Mouse (Mus musculus) heart, postnatal 10 days (tissue): ENCODE results near the gene Oxld1. TPM values are rescaled to one million over a fixed set of nuclear protein-coding genes. Genes with fewer than 3 reads are reported as not detected.
"Not testable (repeated sequence)": the region's sequence is repeated elsewhere in the genome, so short reads cannot be mapped to it uniquely, and the experiment has no call there.

Experiments used
- DNase-seq, 2 experiments: peaks; one replicate each; pipeline ENCODE4 v3.0.0; 2021
- intact Hi-C: fragments of 180-260 bp; cut with DNase I; formaldehyde crosslinking; loops from one replicate; pipeline ENCODE4 v1.15.1; 2025
- total RNA-seq, 2 experiments: library from RNA; stranded (reverse); gene quantifications; 2 replicates each; pipeline ENCODE4 v1.2.3; 2021

The Oxld1 gene
- total RNA-seq, 2 experiments from 2014 or later = 33.5 to 35.2 TPM

GRCm38 (mm10) chr11:120437857-120438385 is 19.9 kb downstream of the Oxld1 start:
- no peak for DNase-seq
- intact Hi-C loops = no loop called here

- intact Hi-C loops = no loop called here
Observed at GRCm38 (mm10) chr11:120437152-120437856, 20.6 kb downstream of the Oxld1 start, which contains the start of gene Nploc4. TSS of gene Nploc4 (minus strand) at chr11:120437708.

GRCm38 (mm10) chr11:120426727-120427126 is 31.1 kb downstream of the Oxld1 start:
- no peak for DNase-seq
- intact Hi-C loops = no loop called here

More at GRCm38 (mm10) chr11:120437152-120437856, 20.6 kb downstream of the Oxld1 start, which contains the start of gene Nploc4:
- peak; percentile 93 to 95 for DNase-seq

- intact Hi-C loops = loop anchor here (2.0 to 5.0 kb wide), 3 partner anchors 41 to 111 kb away; no protein-coding TSS in a partner anchor
- peak; percentile 72 to 76 for DNase-seq
Observed at GRCm38 (mm10) chr11:120423569-120424295, 34.1 kb downstream of the Oxld1 start.

GRCm38 (mm10) chr11:120422651-120423568 is 35.0 kb downstream of the Oxld1 start:
- intact Hi-C loops = loop anchor here (2.0 to 5.0 kb wide), 3 partner anchors 40 to 111 kb away; no protein-coding TSS in a partner anchor

GRCm38 (mm10) chr11:120418592-120418991 is 39.3 kb downstream of the Oxld1 start:
- DNase-seq = no peak
- intact Hi-C loops = no loop called here

More at GRCm38 (mm10) chr11:120422651-120423568, 35.0 kb downstream of the Oxld1 start:
- no peak for DNase-seq

- intact Hi-C loops = no loop called here
- DNase-seq = no peak
Observed at GRCm38 (mm10) chr11:120417852-120418251, 40.0 kb downstream of the Oxld1 start.

GRCm38 (mm10) chr11:120413621-120414020 is 44.2 kb downstream of the Oxld1 start:
- intact Hi-C loops, DNase-seq: not testable (repeated sequence)

Other genes starting within 250 kb of the Oxld1 start
- gene Bahcc1, start 225.1 kb downstream of the Oxld1 start, total RNA-seq = 10 to 100 TPM in 1 of 2 experiments, 1 to 10 TPM in 1; 8.8 to 14.1 TPM
- gene Actg1, start 109.5 kb downstream of the Oxld1 start, total RNA-seq = 100 to 1,000 TPM; 691 to 703 TPM
- gene Fscn2, start 96.5 kb downstream of the Oxld1 start, total RNA-seq = not detected
- 10 to 100 TPM; 21.3 to 24.3 TPM for gene Faap100, start 79.3 kb downstream of the Oxld1 start, total RNA-seq
- gene Nploc4, start 20.4 kb downstream of the Oxld1 start, total RNA-seq = 10 to 100 TPM; 53.9 to 59.6 TPM
- 1 to 10 TPM in 1 of 2 experiments, under 1 TPM in 1; 0.24 to 2.3 TPM for gene Tspan10, start 15.4 kb downstream of the Oxld1 start, total RNA-seq
- under 1 TPM in 1 of 2 experiments, not detected in 1; 0.32 TPM for gene Pde6g, start 4.6 kb downstream of the Oxld1 start, total RNA-seq
- gene Ccdc137, start within 50 bp of the Oxld1 start, total RNA-seq = 1 to 10 TPM; 6.4 to 7.9 TPM
- 10 to 100 TPM; 13.6 to 16.5 TPM for gene Arl16, start 9.5 kb upstream of the Oxld1 start, total RNA-seq
- gene Mrpl12, start 26.5 kb upstream of the Oxld1 start, total RNA-seq = 100 to 1,000 TPM; 227 to 233 TPM
- 10 to 100 TPM; 24.8 to 25.0 TPM for gene Slc25a10, start 33.8 kb upstream of the Oxld1 start, total RNA-seq
- 1 to 10 TPM; 2.4 to 3.1 TPM for gene Gcgr, start 72.6 kb upstream of the Oxld1 start, total RNA-seq
- 10 to 100 TPM; 70.5 to 72.7 TPM for gene Mcrip1, start 91.7 kb upstream of the Oxld1 start, total RNA-seq
- gene Ppp1r27, start 93.1 kb upstream of the Oxld1 start, total RNA-seq = under 1 TPM in 1 of 2 experiments, not detected in 1; 0.60 TPM
- gene P4hb, start 115.2 kb upstream of the Oxld1 start, total RNA-seq = 100 to 1,000 TPM; 306 to 311 TPM
- 100 to 1,000 TPM; 236 to 257 TPM for gene Arhgdia, start 123.6 kb upstream of the Oxld1 start, total RNA-seq
- gene Alyref, start 140.3 kb upstream of the Oxld1 start, total RNA-seq = 10 to 100 TPM; 86.1 to 88.3 TPM
- 100 to 1,000 TPM in 1 of 2 experiments, 10 to 100 TPM in 1; 95.1 to 105 TPM for gene Anapc11, start 140.4 kb upstream of the Oxld1 start, total RNA-seq
- under 1 TPM; 0.55 to 0.98 TPM for gene Npb, start 150.4 kb upstream of the Oxld1 start, total RNA-seq
- 10 to 100 TPM; 39.7 to 45.8 TPM for gene Pcyt2, start 159.9 kb upstream of the Oxld1 start, total RNA-seq
- gene Sirt7, start 167.2 kb upstream of the Oxld1 start, total RNA-seq = 10 to 100 TPM; 11.9 to 12.5 TPM
- 10 to 100 TPM; 24.2 to 27.0 TPM for gene Mafg, start 175.5 kb upstream of the Oxld1 start, total RNA-seq
- gene Pycr1, start 185.7 kb upstream of the Oxld1 start, total RNA-seq = 1 to 10 TPM; 4.8 to 5.5 TPM
- 10 to 100 TPM; 38.0 to 41.6 TPM for gene Myadml2, start 190.1 kb upstream of the Oxld1 start, total RNA-seq
- under 1 TPM in 1 of 2 experiments, not detected in 1; 0.12 TPM for gene Notum, start 203.1 kb upstream of the Oxld1 start, total RNA-seq
- gene Aspscr1, start 214.9 kb upstream of the Oxld1 start, total RNA-seq = 10 to 100 TPM; 52.8 to 53.0 TPM